ENCODE assay signal across 11 mouse cellular contexts in the genomic region with DNA sequence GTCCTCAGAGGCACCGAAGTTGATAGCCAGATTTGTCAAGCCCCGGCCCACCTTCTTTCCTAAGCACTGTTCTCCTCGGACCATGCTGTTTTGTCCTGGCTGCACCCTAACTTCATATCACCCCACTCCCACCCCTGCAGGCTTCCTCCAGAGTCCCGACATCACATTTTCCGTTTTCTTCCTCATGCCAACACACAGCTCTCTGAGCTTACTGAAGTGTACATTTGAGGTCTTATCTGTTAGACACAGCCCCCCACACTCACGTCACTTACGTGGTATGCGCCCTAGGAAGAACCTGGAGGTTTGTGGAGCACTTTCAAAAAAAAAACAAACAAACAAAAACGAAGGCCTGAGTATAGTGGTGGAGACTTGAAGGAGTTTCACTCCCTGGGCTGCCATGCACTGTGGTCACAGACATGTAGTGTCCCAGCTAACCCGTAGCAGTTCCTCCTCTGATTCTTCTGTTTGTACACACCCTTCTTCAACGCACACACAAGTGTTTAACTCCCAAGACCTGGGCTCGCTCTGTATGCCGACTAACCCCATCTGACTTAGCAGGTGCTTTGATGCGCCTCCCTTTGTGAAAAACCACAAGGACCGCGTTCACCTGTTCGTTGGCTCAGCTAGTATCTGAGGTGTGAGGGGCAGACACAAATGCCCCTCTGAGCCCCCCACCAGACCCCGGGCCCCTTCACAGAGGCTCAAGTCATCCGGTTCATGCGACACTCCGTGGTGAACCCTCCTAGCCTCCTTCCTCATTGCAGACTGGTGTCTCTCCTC. TPM values are rescaled to one million over a fixed set of nuclear protein-coding genes. Genes with fewer than 3 reads are reported as not detected.
A peak's percentile ranks its signal among the peaks of the same experiment; 100 is the strongest.
DNase-seq lines count a peak whose midpoint lies in the region; ATAC-seq and TF ChIP-seq lines count a peak whose summit lies in the region.
"Had no signal": no experiment of that assay in that cellular context is flagged by ENCODE, and none has a peak within 500 bp of the region (broad histone marks: within the 10 kb centered on the region; RNA-seq: fewer than 3 reads in every experiment).

No protein-coding gene starts in this region.

- no peak overlapping the region for H3K4me3 ChIP-seq in gastrocnemius, adult 2 months
- H3K4me3 ChIP-seq in limb, embryonic 13.5 days = no peak overlapping the region
- H3K4me3 ChIP-seq in limb, embryonic 10.5 days = no peak overlapping the region
- H3K4me3 ChIP-seq: midbrain, embryonic 12.5 days; neural tube, embryonic 12.5 days had no signal

- peaks cover 81% of the 10 kb centered on the region for H3K4me1 ChIP-seq in limb, embryonic 13.5 days
- H3K4me1 ChIP-seq in limb, embryonic 10.5 days = peaks cover 87% of the 10 kb centered on the region

- H3K9ac ChIP-seq in limb, embryonic 13.5 days = no peak overlapping the region
- H3K9ac ChIP-seq: midbrain, embryonic 12.5 days; neural tube, embryonic 12.5 days had no signal

- 82% methylated on average over 21 of the region's 21 CpGs for WGBS in limb, embryonic 13.5 days
- WGBS in limb, embryonic 10.5 days = 86% methylated on average over 21 of the region's 21 CpGs

- H3K9me3 ChIP-seq in limb, embryonic 13.5 days = no peaks in the 10 kb centered on the region
- H3K9me3 ChIP-seq in limb, embryonic 10.5 days (replicated peaks) = no peaks in the 10 kb centered on the region
- H3K9me3 ChIP-seq: midbrain, embryonic 12.5 days; neural tube, embryonic 12.5 days had no signal

- intact Hi-C loops in gastrocnemius, adult 2 months (cut with DNase I) = no loop called here

- DNase-seq in gastrocnemius, adult 2 months = peak; percentile 6
- no peak for DNase-seq in gastrocnemius, postnatal 25 days
- DNase-seq in limb, embryonic 10.5 days (ENCODE audit: low spot score) = no peak
- peak; percentile 28 for DNase-seq in induced T-regulatory cell, adult 2 months (ENCODE audit: low read depth)
- DNase-seq in thymus, postnatal 10 days (ENCODE audit: low spot score in 2 of 2) = peak; percentile 22 to 25
- DNase-seq in right cerebral cortex, adult 2 months (ENCODE audit: low spot score in 2 of 2) = no peak
- DNase-seq in layer of hippocampus, postnatal 10 days (ENCODE audit: low spot score in 2 of 2) = no peak
- DNase-seq: gastrocnemius, postnatal 10 days had no signal

- no peak for ATAC-seq in limb, embryonic 13.5 days (ENCODE audit: low FRiP score, low read depth)

- H3K27me3 ChIP-seq in limb, embryonic 13.5 days = no peaks in the 10 kb centered on the region
- H3K27me3 ChIP-seq in limb, embryonic 10.5 days (ENCODE audit: low read depth, poor library complexity, severe bottlenecking) = 0 out of 2 replicates have a peak, but pooled peaks cover 5% of the 10 kb centered on the region
- H3K27me3 ChIP-seq: midbrain, embryonic 12.5 days; neural tube, embryonic 12.5 days had no signal

- H3K36me3 ChIP-seq in limb, embryonic 13.5 days = no peaks in the 10 kb centered on the region
- H3K36me3 ChIP-seq in limb, embryonic 10.5 days = peaks cover 3% of the 10 kb centered on the region
- H3K36me3 ChIP-seq: midbrain, embryonic 12.5 days; neural tube, embryonic 12.5 days had no signal

- no peak overlapping the region for H3K4me2 ChIP-seq in limb, embryonic 13.5 days (replicated peaks)
- H3K4me2 ChIP-seq: midbrain, embryonic 12.5 days; neural tube, embryonic 12.5 days had no signal

- no peak for TF ChIP-seq CTCF in gastrocnemius, adult 2 months (IDR thresholded peaks at IDR 0.05)

- H3K27ac ChIP-seq in gastrocnemius, adult 2 months = 0 out of 2 replicates have a peak overlapping the region, but pooled peaks have one; percentile 8
- peak overlapping the region; percentile 48 for H3K27ac ChIP-seq in limb, embryonic 13.5 days
- no peak overlapping the region; the same call in 1 of the 2 replicates for H3K27ac ChIP-seq in limb, embryonic 10.5 days
- H3K27ac ChIP-seq: midbrain, embryonic 12.5 days; neural tube, embryonic 12.5 days had no signal

RNA-seq across cellular contexts. Expression of gene Sh3bp4, which starts 19.8 kb away (rescaled TPM):
- 1 to 10 TPM; 2.1 to 4.0 TPM for total RNA-seq in gastrocnemius, adult 2 months (2021)
- total RNA-seq in gastrocnemius, postnatal 25 days (2021) = 1 to 10 TPM; 3.2 to 3.4 TPM
- polyA plus RNA-seq in limb, embryonic 13.5 days (2015; fragmentation: Nextera tagmentation; extraction: Ambion mirVana) = 21.6 and 21.8 TPM in 2 replicates
- 25.9 and 26.9 TPM in 2 replicates for polyA plus RNA-seq in limb, embryonic 10.5 days (2016; fragmentation: Nextera tagmentation; extraction: Ambion mirVana)
- total RNA-seq in layer of hippocampus, postnatal 10 days (2021) = 10 to 100 TPM; 41.6 to 42.4 TPM

Comparison
In these comparisons a context has a peak if more than half of its experiments do, and no peak if none do; other contexts are left out.
1. DNase-seq: peak in gastrocnemius, adult 2 months (single experiment), induced T-regulatory cell, adult 2 months (single experiment) and thymus, postnatal 10 days (2 of 2); none in gastrocnemius, postnatal 25 days (single experiment), limb, embryonic 10.5 days (single experiment), right cerebral cortex, adult 2 months (0 of 2) and layer of hippocampus, postnatal 10 days (0 of 2).
2. RNA of gene Sh3bp4, which starts 19.8 kb away (total RNA-seq): 41.6 to 42.4 TPM in layer of hippocampus, postnatal 10 days; 2.1 to 4.0 TPM in gastrocnemius, adult 2 months and 3.2 to 3.4 TPM in gastrocnemius, postnatal 25 days; every median in the first group is over 4 times any median in the second.